Mouse (Mus musculus): ENCODE measurements around the gene Ifit1bl1. TPM values are rescaled to one million over a fixed set of nuclear protein-coding genes. Genes with fewer than 3 reads are reported as not detected.
A peak's percentile ranks its signal among the peaks of the same experiment; 100 is the strongest.
"Not testable (repeated sequence)": the region's sequence is repeated elsewhere in the genome, so short reads cannot be mapped to it uniquely, and the experiment has no call there.

Ifit1bl1 gene
- 0.60 and 1.00 TPM in 2 replicates for polyA plus RNA-seq (2015; fragmentation: Nextera tagmentation; extraction: Ambion mirVana)

DNA sequence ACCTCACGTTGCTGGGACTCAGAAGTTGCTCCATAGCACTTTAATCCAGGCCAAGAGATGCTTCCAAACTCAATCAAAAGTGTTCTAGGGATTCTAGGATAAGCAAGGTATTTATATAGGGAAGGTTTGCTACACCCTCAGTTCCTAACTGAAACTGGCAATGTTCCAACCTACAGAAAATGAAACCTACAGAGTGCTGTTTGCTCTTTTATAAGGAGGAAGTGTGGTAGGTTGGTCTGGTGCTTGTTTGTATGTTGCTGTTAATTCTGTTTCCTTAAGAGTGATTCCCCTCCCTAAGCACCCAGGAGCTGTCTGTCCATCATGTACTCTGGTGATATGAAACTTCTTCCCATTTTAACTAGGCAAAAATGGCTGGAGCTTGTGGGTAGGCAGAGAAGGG, at the start of gene Ifit1bl1:
TSS of gene Ifit1bl1 (minus strand) at position 69 of the 400 bp plus-strand sequence.
- not testable (repeated sequence) for H3K27me3 ChIP-seq; H3K27ac ChIP-seq; ATAC-seq (ENCODE audit: low FRiP score); H3K4me2 ChIP-seq; H3K9ac ChIP-seq; H3K36me3 ChIP-seq; H3K9me3 ChIP-seq; H3K4me1 ChIP-seq (replicated peaks); H3K4me3 ChIP-seq
- 48% methylated on average over 1 of the region's 1 CpGs for WGBS

DNA sequence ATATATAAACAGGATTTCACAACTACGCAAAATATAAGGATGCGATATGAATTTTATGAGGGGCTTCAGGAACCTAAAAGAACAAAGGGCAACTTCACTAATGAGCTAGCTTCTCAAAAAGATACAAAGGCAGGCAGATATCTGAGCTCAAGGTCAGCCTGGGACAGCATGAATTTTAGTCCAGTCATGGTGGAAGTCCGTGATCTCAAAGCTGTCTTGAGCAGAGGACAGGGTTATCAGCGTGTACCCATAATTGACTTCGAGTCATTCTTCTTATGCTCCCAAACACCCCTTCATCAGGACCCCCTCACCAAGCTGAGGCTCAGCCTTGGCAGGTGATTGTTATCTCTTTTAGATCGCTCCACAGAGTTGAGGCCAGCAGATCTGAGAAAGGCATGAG, 49.2 kb upstream of the Ifit1bl1 start:
- no peaks in the 10 kb centered on the region for H3K36me3 ChIP-seq
- no peaks in the 10 kb centered on the region for H3K4me1 ChIP-seq (replicated peaks)
- no peak overlapping the region for H3K4me3 ChIP-seq
- no peak overlapping the region for H3K27ac ChIP-seq
- no peaks in the 10 kb centered on the region for H3K9me3 ChIP-seq
- no peak for ATAC-seq (ENCODE audit: low FRiP score)
- WGBS, result 93% methylated on average over 6 of the region's 6 CpGs
- H3K4me2 ChIP-seq, result no peak overlapping the region
- H3K27me3 ChIP-seq, result no peaks in the 10 kb centered on the region
- no peak overlapping the region for H3K9ac ChIP-seq

DNA sequence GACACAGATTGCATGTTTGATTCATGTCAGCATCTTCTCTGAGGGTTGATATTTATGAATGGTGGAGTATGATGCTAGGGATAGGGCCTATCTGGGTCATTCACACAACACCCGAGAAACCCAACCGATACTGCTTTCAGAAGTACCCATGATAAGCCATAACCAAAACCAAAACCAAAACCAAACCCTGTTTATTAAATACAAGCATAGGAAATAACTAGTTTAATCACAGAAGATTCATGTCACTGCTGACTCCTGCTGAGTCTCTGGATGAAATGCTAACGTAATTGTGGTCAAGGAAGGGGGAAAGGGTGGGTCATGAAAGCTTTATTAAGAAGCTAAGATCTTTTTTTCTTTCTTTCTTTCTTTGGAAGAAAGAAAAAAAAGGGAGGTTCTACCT, 48.5 kb upstream of the Ifit1bl1 start:
- H3K4me1 ChIP-seq (replicated peaks), result no peaks in the 10 kb centered on the region

DNA sequence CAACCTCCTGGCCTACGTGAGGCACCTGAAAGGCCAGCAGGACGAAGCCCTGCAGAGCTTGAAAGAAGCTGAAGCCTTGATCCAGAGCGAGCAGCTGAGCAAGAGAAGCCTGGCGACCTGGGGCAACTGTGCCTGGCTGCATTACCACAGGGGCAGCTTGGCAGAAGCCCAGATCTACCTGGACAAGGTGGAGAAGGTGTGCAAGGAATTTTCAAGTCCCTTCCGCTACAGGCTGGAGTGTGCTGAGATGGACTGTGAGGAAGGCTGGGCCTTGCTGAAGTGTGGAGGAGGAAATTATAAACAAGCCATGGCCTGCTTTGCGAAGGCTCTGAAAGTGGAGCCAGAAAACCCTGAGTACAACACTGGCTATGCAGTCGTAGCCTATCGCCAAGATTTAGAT, 45.9 kb upstream of the Ifit1bl1 start:
- not testable (repeated sequence) for H3K9ac ChIP-seq; H3K27me3 ChIP-seq; H3K9me3 ChIP-seq; H3K4me1 ChIP-seq (replicated peaks); ATAC-seq (ENCODE audit: low FRiP score); H3K4me2 ChIP-seq; H3K27ac ChIP-seq; H3K4me3 ChIP-seq; H3K36me3 ChIP-seq
- WGBS, result 91% methylated on average over 8 of the region's 8 CpGs

More for the DNA sequence above, 48.5 kb upstream of the Ifit1bl1 start:
- no peak overlapping the region for H3K9ac ChIP-seq
- no peak for ATAC-seq (ENCODE audit: low FRiP score)
- H3K27me3 ChIP-seq, result no peaks in the 10 kb centered on the region
- no peaks in the 10 kb centered on the region for H3K9me3 ChIP-seq
- no peak overlapping the region for H3K27ac ChIP-seq
- no peak overlapping the region for H3K4me2 ChIP-seq
- H3K36me3 ChIP-seq, result no peaks in the 10 kb centered on the region
- 94% methylated on average over 3 of the region's 3 CpGs for WGBS
- no peak overlapping the region for H3K4me3 ChIP-seq

DNA sequence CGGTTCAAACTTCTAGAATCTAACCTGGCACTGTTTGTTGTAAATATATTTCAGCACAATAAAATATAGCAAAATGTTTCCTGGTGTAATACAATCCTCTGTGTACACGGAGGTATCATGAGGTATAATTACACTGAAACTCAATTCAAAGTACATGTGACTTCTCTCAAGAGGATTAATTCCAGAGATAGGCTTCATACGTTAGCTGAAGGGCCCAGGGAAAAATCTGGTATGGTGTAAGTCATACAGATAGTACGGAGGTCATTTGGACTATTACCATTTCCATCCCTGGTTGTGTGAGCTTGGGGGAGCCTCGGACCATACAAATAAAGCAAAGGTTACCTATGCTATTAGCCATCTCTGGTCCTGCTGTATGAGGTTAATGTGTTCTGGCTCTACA, 40.9 kb upstream of the Ifit1bl1 start:
- Histone ChIP-seq H3K9me3 (no peaks in the 10 kb centered on the region), H3K4me2 (no peak overlapping the region), H3K36me3 (no peaks in the 10 kb centered on the region), H3K27ac (no peak overlapping the region), H3K4me3 (no peak overlapping the region), H3K27me3 (no peaks in the 10 kb centered on the region), H3K4me1 (replicated peaks) (no peaks in the 10 kb centered on the region), H3K9ac (no peak overlapping the region)
- WGBS, result 81% methylated on average over 5 of the region's 5 CpGs
- no peak for ATAC-seq (ENCODE audit: low FRiP score)

DNA sequence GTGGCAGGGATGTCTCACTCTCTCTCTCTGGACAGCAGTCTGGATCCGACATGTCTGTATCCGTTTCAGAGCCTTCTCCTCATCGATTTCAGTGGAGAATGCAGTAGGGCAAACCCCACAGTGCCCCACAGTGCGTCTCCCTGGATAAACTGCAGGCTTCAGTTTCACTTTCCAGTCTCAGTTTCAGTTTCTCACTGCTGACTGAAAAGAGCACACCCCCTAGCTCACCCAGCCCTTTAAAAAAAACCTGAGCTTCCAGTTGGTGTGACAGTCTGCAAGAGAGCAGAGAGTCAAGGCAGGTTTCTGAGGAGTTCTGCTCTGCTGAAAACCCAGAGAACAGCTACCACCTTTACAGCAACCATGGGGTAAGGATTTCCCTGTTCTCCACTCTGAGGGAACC, 38.9 kb upstream of the Ifit1bl1 start, which contains the start of the genes Ifit1bl2 and Ifit1:
TSS of gene Ifit1bl2 (minus strand) at position 121 of the 400 bp plus-strand sequence.
TSS of gene Ifit1 (plus strand) at position 249 of the 400 bp plus-strand sequence.
- WGBS, result 64% methylated on average over 4 of the region's 4 CpGs
- no peaks in the 10 kb centered on the region for H3K9me3 ChIP-seq
- no peak within 1 kb of the TSS for H3K4me3 ChIP-seq
- ATAC-seq (ENCODE audit: low FRiP score), result no peak
- H3K27me3 ChIP-seq, result no peaks in the 10 kb centered on the region
- no peaks in the 10 kb centered on the region for H3K4me1 ChIP-seq (replicated peaks)
- no peak within 1 kb of the TSS for H3K27ac ChIP-seq
- H3K4me2 ChIP-seq, result no peak within 1 kb of the TSS
- no peak within 1 kb of the TSS for H3K9ac ChIP-seq
- no peaks in the 10 kb centered on the region for H3K36me3 ChIP-seq

DNA sequence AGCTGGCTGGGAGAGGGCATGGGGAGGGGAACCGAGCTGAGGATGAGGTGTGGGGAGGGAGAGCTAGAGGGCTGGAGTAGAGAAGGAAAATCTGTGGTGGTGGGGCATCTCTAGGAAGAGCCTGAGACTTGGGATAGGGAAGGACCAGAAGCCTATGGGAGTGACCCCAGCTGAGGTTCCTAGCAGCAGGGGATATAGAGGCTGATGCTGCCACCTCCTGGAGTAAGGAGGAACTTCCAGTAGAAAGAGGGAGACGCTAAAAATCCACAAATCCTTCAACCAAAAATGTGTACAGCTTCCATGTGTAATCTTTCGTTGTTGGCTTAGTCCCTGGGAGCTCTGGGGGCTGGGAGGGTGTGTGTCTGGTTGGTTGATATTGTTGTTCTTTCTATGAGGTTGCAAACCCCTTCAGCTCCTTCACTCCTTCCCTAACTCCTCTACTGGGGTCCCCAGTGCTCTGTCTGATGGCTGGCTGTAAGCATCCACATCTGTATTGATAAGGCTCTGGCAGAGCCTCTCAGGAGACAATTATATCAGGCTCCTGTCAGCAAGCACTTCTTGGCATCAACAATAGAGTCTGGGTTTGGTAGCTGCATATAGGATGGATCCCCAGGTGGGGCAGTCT, 35.3 kb upstream of the Ifit1bl1 start:
- H3K9me3 ChIP-seq, result no peaks in the 10 kb centered on the region
- no peak overlapping the region for H3K4me3 ChIP-seq
- H3K36me3 ChIP-seq, result no peaks in the 10 kb centered on the region
- no peak overlapping the region for H3K9ac ChIP-seq
- 15% methylated on average over 3 of the region's 3 CpGs for WGBS
- H3K4me1 ChIP-seq (replicated peaks), result no peaks in the 10 kb centered on the region
- ATAC-seq (ENCODE audit: low FRiP score), result peak; percentile 75
- H3K4me2 ChIP-seq, result no peak overlapping the region
- H3K27me3 ChIP-seq, result no peaks in the 10 kb centered on the region
- H3K27ac ChIP-seq, result no peak overlapping the region

DNA sequence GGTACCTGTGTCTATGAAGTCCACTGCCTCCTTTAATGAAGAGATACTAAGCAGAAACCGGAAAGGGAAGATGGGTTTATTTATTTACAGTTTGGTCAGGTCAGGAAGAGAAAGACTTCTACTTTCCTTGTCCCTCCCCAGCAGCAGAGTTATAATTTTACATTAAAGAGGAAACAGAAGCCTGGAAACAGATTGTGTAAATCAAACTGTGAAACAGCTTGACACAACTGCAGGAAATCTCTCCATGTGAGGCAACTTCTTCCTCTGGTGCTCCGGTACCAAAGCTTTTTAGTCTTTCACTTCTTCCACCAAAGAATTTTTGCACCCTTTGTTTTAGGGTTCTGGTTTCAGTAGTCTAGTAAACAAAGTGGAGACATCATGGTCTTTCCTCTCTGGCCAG, 31.7 kb upstream of the Ifit1bl1 start:
- Histone ChIP-seq H3K36me3 (no peaks in the 10 kb centered on the region), H3K9me3 (no peaks in the 10 kb centered on the region), H3K27me3 (no peaks in the 10 kb centered on the region), H3K4me1 (replicated peaks) (no peaks in the 10 kb centered on the region), H3K4me3 (no peak overlapping the region), H3K4me2 (no peak overlapping the region), H3K27ac (no peak overlapping the region), H3K9ac (no peak overlapping the region)
- no peak for ATAC-seq (ENCODE audit: low FRiP score)
- WGBS, result 74% methylated on average over 2 of the region's 2 CpGs

DNA sequence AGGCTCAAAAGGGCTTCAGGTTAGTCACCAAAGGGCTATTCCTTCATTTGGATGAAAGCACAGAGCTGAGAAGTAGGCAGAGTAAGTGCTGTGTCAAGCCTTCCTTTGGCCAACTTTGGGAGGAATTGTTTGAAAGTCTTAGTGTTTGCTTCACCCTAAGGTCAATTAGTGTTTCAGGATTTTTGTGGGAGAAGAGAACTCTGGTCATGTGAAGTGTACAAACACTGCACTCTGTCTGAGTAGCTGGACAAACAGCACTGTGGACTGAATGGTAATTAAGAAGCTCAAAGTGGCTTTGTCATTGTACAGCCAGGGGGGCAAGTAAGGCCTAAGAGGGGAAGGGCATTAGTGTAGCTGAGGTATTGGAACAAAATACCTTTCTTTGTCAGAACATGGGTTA, 29.7 kb upstream of the Ifit1bl1 start:
- H3K4me1 ChIP-seq (replicated peaks), result no peaks in the 10 kb centered on the region
- H3K4me2 ChIP-seq, result no peak overlapping the region
- no peak overlapping the region for H3K9ac ChIP-seq
- ATAC-seq (ENCODE audit: low FRiP score), result no peak
- H3K4me3 ChIP-seq, result no peak overlapping the region
- H3K36me3 ChIP-seq, result no peaks in the 10 kb centered on the region
- no peaks in the 10 kb centered on the region for H3K9me3 ChIP-seq
- no peak overlapping the region for H3K27ac ChIP-seq
- no peaks in the 10 kb centered on the region for H3K27me3 ChIP-seq

DNA sequence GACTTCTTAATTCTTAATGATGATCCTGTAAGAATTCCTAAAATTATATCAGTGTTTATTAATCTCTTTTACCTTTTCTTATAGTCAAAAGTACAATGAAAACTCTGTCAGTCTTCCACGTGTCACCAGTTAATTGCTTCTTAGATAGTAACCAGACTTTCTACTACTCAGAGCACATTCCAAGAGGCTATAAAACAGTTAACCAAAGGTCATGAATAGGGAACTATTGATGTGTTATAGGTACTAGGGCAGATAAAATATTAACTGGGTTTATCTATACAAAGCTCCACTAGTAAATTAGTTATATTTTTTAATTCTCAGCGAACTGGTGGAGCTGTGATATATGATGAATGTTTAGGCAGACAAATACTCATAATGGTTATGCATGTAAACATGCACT, 25.7 kb upstream of the Ifit1bl1 start:
- WGBS, result 77% methylated on average over 2 of the region's 2 CpGs
- Histone ChIP-seq H3K27me3 (no peaks in the 10 kb centered on the region), H3K4me1 (replicated peaks) (no peaks in the 10 kb centered on the region), H3K9ac (no peak overlapping the region), H3K9me3 (no peaks in the 10 kb centered on the region), H3K4me2 (no peak overlapping the region), H3K27ac (no peak overlapping the region), H3K4me3 (no peak overlapping the region), H3K36me3 (no peaks in the 10 kb centered on the region)
- ATAC-seq (ENCODE audit: low FRiP score), result no peak

DNA sequence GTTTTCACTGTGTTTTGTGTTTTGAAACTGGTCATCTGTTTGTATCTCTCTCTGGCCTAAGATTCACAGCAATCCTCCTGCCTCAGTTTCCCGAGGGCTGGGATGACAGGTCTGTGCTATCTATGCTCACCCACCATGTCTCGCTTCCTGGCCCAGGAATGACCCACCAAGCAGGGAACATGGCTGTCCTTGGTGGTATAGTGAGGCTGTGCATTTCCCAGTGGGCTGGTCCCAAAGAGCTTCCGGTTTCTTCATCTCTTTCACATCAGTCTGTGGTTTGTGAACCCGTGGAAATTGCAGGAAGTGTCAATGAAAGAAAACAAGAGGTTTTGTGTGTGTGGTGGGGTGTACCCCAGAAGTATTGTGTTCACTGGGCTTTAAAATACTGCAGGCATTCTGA, 22.9 kb upstream of the Ifit1bl1 start:
- no peaks in the 10 kb centered on the region for H3K36me3 ChIP-seq
- H3K9ac ChIP-seq, result no peak overlapping the region
- 82% methylated on average over 4 of the region's 4 CpGs for WGBS
- ATAC-seq (ENCODE audit: low FRiP score), result no peak
- no peaks in the 10 kb centered on the region for H3K27me3 ChIP-seq
- H3K4me3 ChIP-seq, result no peak overlapping the region
- no peaks in the 10 kb centered on the region for H3K9me3 ChIP-seq
- H3K4me1 ChIP-seq (replicated peaks), result no peaks in the 10 kb centered on the region
- H3K27ac ChIP-seq, result no peak overlapping the region
- H3K4me2 ChIP-seq, result no peak overlapping the region

DNA sequence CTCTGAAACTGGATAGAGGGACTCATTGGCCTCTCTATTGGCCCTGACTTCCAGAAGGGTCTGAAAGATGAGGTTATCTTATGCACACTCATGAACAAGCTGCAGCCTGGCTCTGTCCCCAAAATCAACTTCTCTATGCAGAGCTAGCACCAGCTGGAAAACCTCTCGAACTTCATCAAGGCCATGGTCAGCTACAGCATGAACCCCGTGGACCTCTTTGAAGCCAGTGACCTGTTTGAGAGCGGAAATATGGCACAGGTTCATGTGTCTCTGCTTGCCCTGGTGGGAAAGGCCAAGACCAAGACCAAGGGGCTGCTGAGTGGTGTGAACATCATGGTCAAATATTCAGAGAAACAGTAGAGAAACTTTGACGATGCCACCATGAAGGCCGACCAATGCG, 22.0 kb upstream of the Ifit1bl1 start:
- H3K9ac ChIP-seq, result no peak overlapping the region
- H3K4me1 ChIP-seq (replicated peaks), result no peaks in the 10 kb centered on the region
- 94% methylated on average over 6 of the region's 6 CpGs for WGBS
- H3K27me3 ChIP-seq, result no peaks in the 10 kb centered on the region
- no peak overlapping the region for H3K27ac ChIP-seq
- H3K36me3 ChIP-seq, result no peaks in the 10 kb centered on the region
- no peak for ATAC-seq (ENCODE audit: low FRiP score)
- no peak overlapping the region for H3K4me3 ChIP-seq
- H3K9me3 ChIP-seq, result no peaks in the 10 kb centered on the region
- H3K4me2 ChIP-seq, result no peak overlapping the region

DNA sequence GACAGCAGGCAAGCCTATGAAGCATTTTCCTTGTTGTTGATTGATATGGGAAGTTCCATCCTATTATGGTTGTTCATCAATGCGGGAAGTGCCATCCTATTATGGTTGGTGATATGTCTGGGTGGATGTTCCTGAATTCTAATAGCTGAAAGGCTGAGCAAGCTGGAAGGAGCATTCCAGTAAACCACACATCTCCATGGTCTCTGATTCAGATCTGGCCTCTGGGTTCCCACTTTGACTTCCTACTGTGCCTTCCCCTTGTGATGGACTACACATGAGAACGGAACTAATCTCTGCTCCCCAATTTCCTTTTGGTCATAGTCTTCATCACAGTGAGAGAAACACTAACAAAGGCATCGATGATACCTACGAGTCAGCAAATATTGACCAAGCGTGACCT, 19.1 kb upstream of the Ifit1bl1 start:
- ATAC-seq (ENCODE audit: low FRiP score), result no peak
- Histone ChIP-seq H3K4me2 (no peak overlapping the region), H3K27ac (no peak overlapping the region), H3K4me3 (no peak overlapping the region), H3K4me1 (replicated peaks) (no peaks in the 10 kb centered on the region), H3K36me3 (no peaks in the 10 kb centered on the region), H3K9ac (no peak overlapping the region), H3K9me3 (no peaks in the 10 kb centered on the region), H3K27me3 (no peaks in the 10 kb centered on the region)
- WGBS, result 94% methylated on average over 5 of the region's 5 CpGs
